Mouse (Mus musculus): ENCODE measurements at regions not wholly inside any gene's neighbourhood (a gene's known extent, or its start where the extent isn't known, plus 50 kb on each side); places are given as distances from the start of the nearest gene placed in this dataset.

- Histone ChIP-seq H3K27ac (replicated peaks) (no peak overlapping the region), H3K36me3 (replicated peaks) (no peaks in the 10 kb centered on the region), H3K9ac (no peak overlapping the region), H3K4me1 (replicated peaks) (no peaks in the 10 kb centered on the region), H3K27me3 (no peaks in the 10 kb centered on the region), H3K4me3 (replicated peaks) (no peak overlapping the region), H3K9me3 (replicated peaks) (no peaks in the 10 kb centered on the region), H3K4me2 (no peak overlapping the region)
- 63% methylated on average over 11 of the region's 11 CpGs for WGBS (ENCODE audit: insufficient replicate concordance)
- no peak for ATAC-seq (ENCODE audit: insufficient read depth)
Observed at GRCm38 (mm10) chr3:41290535-41291307, 207.9 kb upstream of the Pgrmc2 start.

GRCm38 (mm10) chr3:41288735-41289134 lies 205.9 kb upstream of the Pgrmc2 start:
- Histone ChIP-seq H3K27ac (replicated peaks) (no peak overlapping the region), H3K4me2 (no peak overlapping the region), H3K36me3 (replicated peaks) (no peaks in the 10 kb centered on the region), H3K9ac (no peak overlapping the region), H3K4me1 (replicated peaks) (0 out of 2 replicates have a peak, but pooled peaks cover 3% of the 10 kb centered on the region), H3K9me3 (replicated peaks) (no peaks in the 10 kb centered on the region), H3K27me3 (no peaks in the 10 kb centered on the region), H3K4me3 (replicated peaks) (no peak overlapping the region)
- ATAC-seq (ENCODE audit: insufficient read depth): no peak
- WGBS (ENCODE audit: insufficient replicate concordance): 68% methylated on average over 4 of the region's 4 CpGs

- Histone ChIP-seq H3K4me2 (no peak overlapping the region), H3K4me1 (replicated peaks) (0 out of 2 replicates have a peak, but pooled peaks cover 3% of the 10 kb centered on the region), H3K27ac (replicated peaks) (no peak overlapping the region), H3K36me3 (replicated peaks) (no peaks in the 10 kb centered on the region), H3K27me3 (no peaks in the 10 kb centered on the region), H3K9ac (no peak overlapping the region), H3K9me3 (replicated peaks) (no peaks in the 10 kb centered on the region), H3K4me3 (replicated peaks) (no peak overlapping the region)
- no peak for ATAC-seq (ENCODE audit: insufficient read depth)
- 68% methylated on average over 4 of the region's 4 CpGs for WGBS (ENCODE audit: insufficient replicate concordance)
Observed at GRCm38 (mm10) chr3:41288066-41288465, 205.2 kb upstream of the Pgrmc2 start.

- Histone ChIP-seq H3K9me3 (replicated peaks) (no peaks in the 10 kb centered on the region), H3K36me3 (replicated peaks) (no peaks in the 10 kb centered on the region), H3K27ac (replicated peaks) (no peak overlapping the region), H3K9ac (no peak overlapping the region), H3K4me3 (replicated peaks) (no peak overlapping the region), H3K4me1 (replicated peaks) (0 out of 2 replicates have a peak, but pooled peaks cover 3% of the 10 kb centered on the region), H3K4me2 (no peak overlapping the region), H3K27me3 (no peaks in the 10 kb centered on the region)
- no peak for ATAC-seq (ENCODE audit: insufficient read depth)
- 66% methylated on average over 5 of the region's 5 CpGs for WGBS (ENCODE audit: insufficient replicate concordance)
Observed at GRCm38 (mm10) chr3:41285336-41285735, 202.5 kb upstream of the Pgrmc2 start.

- Histone ChIP-seq H3K4me2 (0 out of 2 replicates have a peak overlapping the region, but pooled peaks have one; percentile 3), H3K36me3 (replicated peaks) (no peaks in the 10 kb centered on the region), H3K27ac (replicated peaks) (no peak overlapping the region), H3K27me3 (no peaks in the 10 kb centered on the region), H3K4me1 (replicated peaks) (0 out of 2 replicates have a peak, but pooled peaks cover 3% of the 10 kb centered on the region), H3K4me3 (replicated peaks) (no peak overlapping the region), H3K9me3 (replicated peaks) (no peaks in the 10 kb centered on the region), H3K9ac (no peak overlapping the region)
- 14% methylated on average over 13 of the region's 13 CpGs for WGBS (ENCODE audit: insufficient replicate concordance)
- ATAC-seq (ENCODE audit: insufficient read depth): no peak
Observed at GRCm38 (mm10) chr3:41284897-41285296, 202.1 kb upstream of the Pgrmc2 start.

GRCm38 (mm10) chr3:41282431-41283037 lies 199.7 kb upstream of the Pgrmc2 start:
- 57% methylated on average over 8 of the region's 8 CpGs for WGBS (ENCODE audit: insufficient replicate concordance)
- Histone ChIP-seq H3K9ac (no peak overlapping the region), H3K4me2 (no peak overlapping the region), H3K27ac (replicated peaks) (no peak overlapping the region), H3K27me3 (no peaks in the 10 kb centered on the region), H3K4me3 (replicated peaks) (no peak overlapping the region), H3K4me1 (replicated peaks) (0 out of 2 replicates have a peak, but pooled peaks cover 3% of the 10 kb centered on the region), H3K9me3 (replicated peaks) (no peaks in the 10 kb centered on the region; the same call in 1 of the 2 replicates), H3K36me3 (replicated peaks) (no peaks in the 10 kb centered on the region)
- no peak for ATAC-seq (ENCODE audit: insufficient read depth)

GRCm38 (mm10) chr3:41276096-41276495 lies 193.2 kb upstream of the Pgrmc2 start:
- Histone ChIP-seq H3K4me3 (replicated peaks) (no peak overlapping the region), H3K36me3 (replicated peaks) (no peaks in the 10 kb centered on the region), H3K27me3 (no peaks in the 10 kb centered on the region), H3K4me1 (replicated peaks) (no peaks in the 10 kb centered on the region), H3K27ac (replicated peaks) (no peak overlapping the region), H3K4me2 (no peak overlapping the region), H3K9ac (no peak overlapping the region), H3K9me3 (replicated peaks) (no peaks in the 10 kb centered on the region; the same call in 1 of the 2 replicates)
- 61% methylated on average over 9 of the region's 9 CpGs for WGBS (ENCODE audit: insufficient replicate concordance)
- no peak for ATAC-seq (ENCODE audit: insufficient read depth)

- H3K27ac ChIP-seq (replicated peaks): no peak overlapping the region
- H3K4me2 ChIP-seq: no peak overlapping the region
- H3K4me1 ChIP-seq (replicated peaks): no peaks in the 10 kb centered on the region
- H3K36me3 ChIP-seq (replicated peaks): no peaks in the 10 kb centered on the region
- no peak overlapping the region for H3K4me3 ChIP-seq (replicated peaks)
- no peaks in the 10 kb centered on the region for H3K27me3 ChIP-seq
- H3K9me3 ChIP-seq (replicated peaks): no peaks in the 10 kb centered on the region
- no peak for ATAC-seq (ENCODE audit: insufficient read depth)
- 17% methylated on average over 4 of the region's 4 CpGs for WGBS (ENCODE audit: insufficient replicate concordance)
- no peak overlapping the region for H3K9ac ChIP-seq
Observed at GRCm38 (mm10) chr3:41268516-41268915, 185.7 kb upstream of the Pgrmc2 start.

- no peak overlapping the region for H3K9ac ChIP-seq
- no peak for ATAC-seq (ENCODE audit: insufficient read depth)
- H3K36me3 ChIP-seq (replicated peaks): no peaks in the 10 kb centered on the region
- no peak overlapping the region for H3K4me3 ChIP-seq (replicated peaks)
- H3K4me1 ChIP-seq (replicated peaks): no peaks in the 10 kb centered on the region
- no peaks in the 10 kb centered on the region for H3K27me3 ChIP-seq
- 80% methylated on average over 6 of the region's 6 CpGs for WGBS (ENCODE audit: insufficient replicate concordance)
- H3K9me3 ChIP-seq (replicated peaks): no peaks in the 10 kb centered on the region
- H3K4me2 ChIP-seq: no peak overlapping the region
- H3K27ac ChIP-seq (replicated peaks): no peak overlapping the region
Observed at GRCm38 (mm10) chr3:41266216-41266615, 183.4 kb upstream of the Pgrmc2 start.

GRCm38 (mm10) chr3:41265399-41265798 lies 182.6 kb upstream of the Pgrmc2 start:
- Histone ChIP-seq H3K27ac (replicated peaks) (no peak overlapping the region), H3K4me1 (replicated peaks) (no peaks in the 10 kb centered on the region), H3K27me3 (no peaks in the 10 kb centered on the region), H3K36me3 (replicated peaks) (no peaks in the 10 kb centered on the region), H3K4me2 (no peak overlapping the region), H3K9me3 (replicated peaks) (no peaks in the 10 kb centered on the region), H3K4me3 (replicated peaks) (no peak overlapping the region), H3K9ac (no peak overlapping the region)
- WGBS (ENCODE audit: insufficient replicate concordance): 72% methylated on average over 3 of the region's 3 CpGs
- ATAC-seq (ENCODE audit: insufficient read depth): no peak

- H3K9me3 ChIP-seq (replicated peaks): no peaks in the 10 kb centered on the region
- H3K36me3 ChIP-seq (replicated peaks): no peaks in the 10 kb centered on the region
- no peak overlapping the region for H3K27ac ChIP-seq (replicated peaks)
- no peak for ATAC-seq (ENCODE audit: insufficient read depth)
- H3K9ac ChIP-seq: no peak overlapping the region
- H3K27me3 ChIP-seq: no peaks in the 10 kb centered on the region
- no peak overlapping the region for H3K4me3 ChIP-seq (replicated peaks)
- 54% methylated on average over 6 of the region's 6 CpGs for WGBS (ENCODE audit: insufficient replicate concordance)
- no peak overlapping the region for H3K4me2 ChIP-seq
- no peaks in the 10 kb centered on the region for H3K4me1 ChIP-seq (replicated peaks)
Observed at GRCm38 (mm10) chr3:41258291-41258690, 175.4 kb upstream of the Pgrmc2 start.

All from liver, embryonic 15.5 days (tissue).